Mouse (Mus musculus) ES-Bruce4 (cell line): ENCODE measurements around the gene Hnrnpa3.
"Not testable (repeated sequence)": the region's sequence is repeated elsewhere in the genome, so short reads cannot be mapped to it uniquely, and the experiment has no call there.

Experiments used
- CTCF ChIP-seq: IDR thresholded peaks from one replicate; pipeline ENCODE4 v1.8.1; 2011; ENCODE audit warnings: low read depth, low read length
- EP300 ChIP-seq: IDR thresholded peaks from 2 replicates; pipeline ENCODE4 v1.6.1; 2011; ENCODE audit warnings: low read depth, low read length; ENCODE audit not compliant: insufficient read depth
- POLR2A ChIP-seq: IDR thresholded peaks from one replicate; pipeline ENCODE4 v1.8.1; 2011; ENCODE audit warnings: low read length; ENCODE audit not compliant: insufficient read depth

DNA sequence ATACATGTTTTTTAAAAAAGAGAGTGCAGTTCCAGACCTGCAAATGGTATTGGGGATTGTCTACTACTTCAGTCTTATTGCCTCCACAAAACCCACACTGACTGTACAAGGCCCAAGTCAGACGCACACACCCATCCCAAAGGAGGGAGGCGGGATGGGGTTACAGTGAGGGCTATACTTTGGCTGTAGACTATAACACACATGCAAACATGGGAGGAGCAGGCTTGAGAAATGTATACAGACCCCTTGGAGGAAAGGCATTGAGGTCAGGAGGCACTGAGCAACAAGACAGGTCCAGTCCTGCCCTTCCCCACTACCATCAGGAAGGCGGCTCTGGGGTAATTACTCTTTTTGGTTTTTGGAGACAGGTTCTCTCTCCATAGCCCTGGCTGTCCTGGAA lies 35.9 kb downstream of the Hnrnpa3 start:
- not testable (repeated sequence) for TF ChIP-seq CTCF, POLR2A, EP300
